Mouse (Mus musculus): ENCODE data around the gene Socs7. TPM values are rescaled to one million over a fixed set of nuclear protein-coding genes. Genes with fewer than 3 reads are reported as not detected.

Socs7 gene
- polyA plus RNA-seq, 1 experiment, result 4.6 TPM

DNA sequence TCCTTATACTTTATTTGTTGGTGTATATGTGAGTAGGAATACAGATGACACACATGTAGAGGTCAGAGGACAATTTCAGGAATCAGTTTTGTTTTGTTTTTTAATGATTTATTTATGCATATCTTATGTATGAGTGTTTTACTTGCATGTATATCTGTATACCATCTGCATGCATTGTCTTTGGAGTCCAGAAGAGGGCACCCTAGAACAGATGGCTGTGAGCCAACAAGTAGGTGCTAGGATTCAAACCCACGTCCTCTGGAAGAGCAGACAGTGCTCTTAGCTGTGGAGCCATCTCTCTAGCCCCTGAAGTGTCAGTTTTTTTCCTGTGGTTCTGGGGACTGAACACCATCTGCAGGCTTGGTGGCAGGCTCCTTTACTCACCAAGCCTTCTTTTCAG is 37.1 kb upstream of the Socs7 start:
- TF ChIP-seq POLR2A (IDR thresholded peaks at IDR 0.05; ENCODE audit: low read depth, low read length) (no peak), CTCF (IDR thresholded peaks at IDR 0.05; ENCODE audit: extremely low read depth, insufficient read length, insufficient replicate concordance, low read depth, low read length) (no peak)
- no peaks in the 10 kb centered on the region for H3K27me3 ChIP-seq (ENCODE audit: control insufficient read depth, insufficient read depth, low read length)
- H3K4me1 ChIP-seq (ENCODE audit: control insufficient read depth, insufficient read depth, insufficient read length, low read length), result no peaks in the 10 kb centered on the region
- H3K36me3 ChIP-seq (ENCODE audit: control insufficient read depth, insufficient read depth, low read length), result peaks cover 34% of the 10 kb centered on the region
- H3K27ac ChIP-seq (ENCODE audit: insufficient read depth, low read depth, low read length), result no peak overlapping the region
- H3K4me3 ChIP-seq (ENCODE audit: low read depth, low read length), result no peak overlapping the region
- WGBS, result 60% methylated on average over 1 of the region's 1 CpGs

DNA sequence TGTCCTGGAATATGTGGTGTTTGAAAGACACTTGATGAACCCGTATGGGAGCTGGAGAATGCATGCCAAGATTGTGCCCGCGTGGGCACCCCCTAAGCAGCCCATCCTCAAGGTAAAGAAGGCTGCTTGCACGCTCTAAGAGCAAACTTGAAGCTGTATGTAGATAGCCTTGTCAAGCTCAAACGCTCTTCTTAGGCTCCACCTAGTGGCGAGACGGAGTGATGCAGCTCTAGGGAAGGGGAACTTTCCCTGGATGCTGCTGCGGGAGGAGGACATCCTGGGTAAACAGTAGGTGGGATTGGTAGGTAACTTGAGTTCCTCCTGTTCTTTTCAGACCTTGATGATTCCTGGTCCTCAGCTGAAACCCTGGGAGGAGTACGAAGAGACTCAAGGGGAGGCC is 34.2 kb upstream of the Socs7 start:
- Histone ChIP-seq H3K36me3 (ENCODE audit: control insufficient read depth, insufficient read depth, low read length) (peaks cover 30% of the 10 kb centered on the region), H3K27ac (ENCODE audit: insufficient read depth, low read depth, low read length) (no peak overlapping the region), H3K4me3 (ENCODE audit: low read depth, low read length) (no peak overlapping the region), H3K4me1 (ENCODE audit: control insufficient read depth, insufficient read depth, insufficient read length, low read length) (peaks cover 4% of the 10 kb centered on the region; the same call in 1 of the 2 replicates), H3K27me3 (ENCODE audit: control insufficient read depth, insufficient read depth, low read length) (no peaks in the 10 kb centered on the region)
- WGBS, result 18% methylated on average over 9 of the region's 9 CpGs
- TF ChIP-seq POLR2A (IDR thresholded peaks at IDR 0.05; ENCODE audit: low read depth, low read length) (no peak), CTCF (IDR thresholded peaks at IDR 0.05; ENCODE audit: extremely low read depth, insufficient read length, insufficient replicate concordance, low read depth, low read length) (peak; percentile 82; the same call in 1 of the 2 replicates)

DNA sequence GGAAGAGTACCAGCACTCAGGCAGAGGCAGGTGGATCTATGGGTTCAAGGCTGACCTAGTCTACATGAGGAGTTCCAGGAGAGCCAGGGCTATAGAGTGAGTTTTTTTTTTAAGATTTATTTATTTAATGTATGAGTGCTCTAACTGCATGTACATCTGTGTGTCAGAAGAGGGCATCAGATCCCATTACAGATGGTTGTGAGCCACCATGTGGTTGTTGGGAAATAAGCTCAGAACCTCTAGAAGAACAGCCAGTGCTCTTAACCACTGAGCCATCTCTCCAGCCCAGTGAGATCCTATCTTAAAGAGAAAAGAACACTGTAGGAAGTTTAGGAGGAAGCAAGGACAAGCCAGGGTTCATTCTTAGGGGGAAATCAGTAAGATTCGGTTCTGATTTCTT is 32.0 kb upstream of the Socs7 start:
- Histone ChIP-seq H3K27me3 (ENCODE audit: control insufficient read depth, insufficient read depth, low read length) (no peaks in the 10 kb centered on the region), H3K36me3 (ENCODE audit: control insufficient read depth, insufficient read depth, low read length) (peaks cover 19% of the 10 kb centered on the region), H3K4me3 (ENCODE audit: low read depth, low read length) (no peak overlapping the region), H3K27ac (ENCODE audit: insufficient read depth, low read depth, low read length) (no peak overlapping the region), H3K4me1 (ENCODE audit: control insufficient read depth, insufficient read depth, insufficient read length, low read length) (peaks cover 19% of the 10 kb centered on the region; the same call in 1 of the 2 replicates)
- TF ChIP-seq CTCF (IDR thresholded peaks at IDR 0.05; ENCODE audit: extremely low read depth, insufficient read length, insufficient replicate concordance, low read depth, low read length) (no peak), POLR2A (IDR thresholded peaks at IDR 0.05; ENCODE audit: low read depth, low read length) (no peak)
- WGBS, result 100% methylated on average over 1 of the region's 1 CpGs

DNA sequence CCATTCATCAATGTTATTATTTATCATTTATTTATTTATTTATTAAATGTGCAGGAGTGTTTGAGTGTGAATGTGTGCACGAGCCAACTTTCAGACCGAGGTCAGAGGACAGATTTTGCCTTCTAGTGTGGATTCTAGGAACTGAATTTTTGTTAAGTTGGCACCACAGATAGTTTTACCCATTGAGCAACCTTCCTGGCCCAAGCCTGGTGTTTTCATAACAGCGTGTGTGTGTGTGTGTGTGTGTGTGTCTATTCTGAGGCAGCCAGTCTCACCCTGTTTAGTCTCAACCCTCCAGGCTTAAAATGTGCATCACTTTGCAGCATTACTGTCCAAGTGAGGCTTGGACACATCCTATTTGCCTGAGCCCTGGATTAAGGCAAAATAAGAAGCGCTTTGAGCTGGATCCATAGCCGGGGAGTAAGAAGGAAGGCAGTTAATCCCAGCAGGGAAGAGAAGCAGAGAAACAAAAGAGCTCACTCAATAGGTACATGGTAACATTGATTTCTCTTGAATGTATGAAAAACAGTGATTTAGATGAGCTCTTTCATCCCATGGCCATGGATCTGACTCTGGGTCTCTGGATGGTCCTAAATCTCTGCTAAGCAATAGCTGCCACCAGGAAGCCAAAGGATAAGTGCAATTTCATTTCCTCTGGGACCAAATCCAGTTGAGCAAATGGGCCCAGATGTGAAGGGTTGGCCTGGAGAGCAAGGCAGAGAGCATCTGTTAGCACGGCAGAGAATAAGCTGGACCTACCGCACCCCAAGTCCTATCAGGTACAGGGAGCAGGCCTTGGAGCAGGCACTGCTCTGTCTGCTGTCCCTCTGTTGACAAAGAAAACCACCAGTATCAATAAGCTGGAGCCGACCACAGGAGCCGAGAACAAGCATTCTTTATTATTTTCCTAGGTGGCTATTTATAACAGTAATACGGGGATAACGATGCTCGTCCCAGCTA is 30.8 kb upstream of the Socs7 start:
- TF ChIP-seq CTCF (IDR thresholded peaks at IDR 0.05; ENCODE audit: extremely low read depth, insufficient read length, insufficient replicate concordance, low read depth, low read length), result no peak
- TF ChIP-seq POLR2A (IDR thresholded peaks at IDR 0.05; ENCODE audit: low read depth, low read length), result no peak

DNA sequence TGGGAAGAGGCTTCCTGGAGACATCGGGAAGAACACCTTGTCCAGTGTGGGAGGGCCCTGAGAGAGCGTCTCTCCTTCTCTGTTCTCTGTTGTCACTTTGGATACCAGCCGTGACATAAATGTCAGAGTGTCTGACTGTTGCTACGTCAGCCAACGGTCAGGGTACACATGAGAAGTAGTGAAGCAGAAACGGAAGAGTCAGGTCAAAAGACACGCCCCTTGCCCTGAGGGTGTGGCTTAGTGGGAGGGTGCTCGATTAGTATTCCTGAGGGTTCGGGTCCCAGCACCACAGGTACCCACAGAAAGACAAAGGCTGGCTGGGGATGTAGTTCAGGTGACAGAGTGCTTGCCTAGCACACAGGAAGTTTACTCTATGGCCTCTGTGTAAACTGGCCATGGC is 29.3 kb upstream of the Socs7 start:
- Histone ChIP-seq H3K4me3 (ENCODE audit: low read depth, low read length) (no peak overlapping the region), H3K27ac (ENCODE audit: insufficient read depth, low read depth, low read length) (no peak overlapping the region), H3K27me3 (ENCODE audit: control insufficient read depth, insufficient read depth, low read length) (no peaks in the 10 kb centered on the region), H3K4me1 (ENCODE audit: control insufficient read depth, insufficient read depth, insufficient read length, low read length) (peaks cover 23% of the 10 kb centered on the region), H3K36me3 (ENCODE audit: control insufficient read depth, insufficient read depth, low read length) (peaks cover 8% of the 10 kb centered on the region)
- no peak for TF ChIP-seq CTCF (IDR thresholded peaks at IDR 0.05; ENCODE audit: extremely low read depth, insufficient read length, insufficient replicate concordance, low read depth, low read length)
- no peak for TF ChIP-seq POLR2A (IDR thresholded peaks at IDR 0.05; ENCODE audit: low read depth, low read length)
- 34% methylated on average over 9 of the region's 9 CpGs for WGBS

More for the DNA sequence above, 30.8 kb upstream of the Socs7 start:
- no peak overlapping the region for H3K27ac ChIP-seq (ENCODE audit: insufficient read depth, low read depth, low read length)
- H3K4me3 ChIP-seq (ENCODE audit: low read depth, low read length), result no peak overlapping the region
- H3K36me3 ChIP-seq (ENCODE audit: control insufficient read depth, insufficient read depth, low read length), result peaks cover 12% of the 10 kb centered on the region
- WGBS, result 89% methylated on average over 12 of the region's 12 CpGs
- H3K27me3 ChIP-seq (ENCODE audit: control insufficient read depth, insufficient read depth, low read length), result no peaks in the 10 kb centered on the region
- peaks cover 19% of the 10 kb centered on the region; the same call in 1 of the 2 replicates for H3K4me1 ChIP-seq (ENCODE audit: control insufficient read depth, insufficient read depth, insufficient read length, low read length)

DNA sequence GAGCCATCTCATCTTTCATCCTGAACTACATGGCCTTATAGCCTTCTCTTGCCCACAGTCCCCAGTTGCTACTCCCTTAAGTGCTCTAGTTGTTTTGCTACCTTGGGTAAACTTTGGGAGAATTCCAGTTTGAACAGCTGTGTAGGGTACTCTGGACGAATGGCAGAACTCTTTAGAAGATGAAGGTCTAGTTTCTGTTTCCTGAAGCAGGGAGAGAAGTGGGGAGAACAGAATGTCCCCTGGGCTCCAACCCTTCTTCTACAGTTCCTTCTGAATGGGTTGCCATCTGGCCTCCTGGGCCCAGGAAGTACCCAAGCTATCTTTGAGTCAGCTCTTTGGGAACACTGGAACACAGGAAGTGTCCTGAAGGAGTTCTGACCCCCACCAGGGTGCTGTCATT is 28.5 kb upstream of the Socs7 start:
- no peak overlapping the region for H3K4me3 ChIP-seq (ENCODE audit: low read depth, low read length)
- 0 out of 2 replicates have a peak overlapping the region, but pooled peaks have one; percentile 3 for H3K27ac ChIP-seq (ENCODE audit: insufficient read depth, low read depth, low read length)
- no peaks in the 10 kb centered on the region for H3K27me3 ChIP-seq (ENCODE audit: control insufficient read depth, insufficient read depth, low read length)
- peaks cover 3% of the 10 kb centered on the region for H3K36me3 ChIP-seq (ENCODE audit: control insufficient read depth, insufficient read depth, low read length)
- 18% methylated on average over 1 of the region's 1 CpGs for WGBS
- no peak for TF ChIP-seq POLR2A (IDR thresholded peaks at IDR 0.05; ENCODE audit: low read depth, low read length)
- TF ChIP-seq CTCF (IDR thresholded peaks at IDR 0.05; ENCODE audit: extremely low read depth, insufficient read length, insufficient replicate concordance, low read depth, low read length), result no peak
- peaks cover 25% of the 10 kb centered on the region for H3K4me1 ChIP-seq (ENCODE audit: control insufficient read depth, insufficient read depth, insufficient read length, low read length)

DNA sequence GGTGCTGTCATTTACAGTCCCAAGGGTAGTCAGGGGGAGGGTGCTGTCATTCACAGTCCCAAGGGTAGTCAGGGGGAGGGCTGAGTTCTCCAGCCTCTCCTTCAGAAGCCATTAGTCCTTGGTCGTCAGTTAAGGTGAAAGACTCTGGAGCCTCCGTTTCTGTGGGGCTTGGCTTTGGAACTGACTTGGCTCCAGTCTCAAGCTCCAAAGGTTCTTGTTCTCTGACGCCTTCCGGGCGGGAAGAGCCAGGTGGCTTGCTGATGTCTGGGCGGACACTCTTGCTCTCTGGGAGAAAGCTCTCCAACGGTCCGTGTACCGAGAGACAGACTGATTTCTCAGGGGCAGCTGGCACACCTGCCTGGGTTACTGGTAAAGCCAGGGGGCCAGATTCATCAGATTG is 28.0 kb upstream of the Socs7 start:
- WGBS, result 26% methylated on average over 9 of the region's 9 CpGs
- H3K27ac ChIP-seq (ENCODE audit: insufficient read depth, low read depth, low read length), result 0 out of 2 replicates have a peak overlapping the region, but pooled peaks have one; percentile 3

More for the DNA sequence above, 28.0 kb upstream of the Socs7 start:
- no peak for TF ChIP-seq POLR2A (IDR thresholded peaks at IDR 0.05; ENCODE audit: low read depth, low read length)
- no peak for TF ChIP-seq CTCF (IDR thresholded peaks at IDR 0.05; ENCODE audit: extremely low read depth, insufficient read length, insufficient replicate concordance, low read depth, low read length)
- Histone ChIP-seq H3K36me3 (ENCODE audit: control insufficient read depth, insufficient read depth, low read length) (no peaks in the 10 kb centered on the region; the same call in 1 of the 2 replicates), H3K4me3 (ENCODE audit: low read depth, low read length) (no peak overlapping the region), H3K27me3 (ENCODE audit: control insufficient read depth, insufficient read depth, low read length) (no peaks in the 10 kb centered on the region), H3K4me1 (ENCODE audit: control insufficient read depth, insufficient read depth, insufficient read length, low read length) (peaks cover 25% of the 10 kb centered on the region)
